Mouse (Mus musculus) embryo, embryonic 9.5 days (tissue): ENCODE measurements around the gene Madd.

Experiments used
- DNase-seq: peaks from one replicate; pipeline ENCODE4 v3.0.0-alpha.2; 2017; ENCODE audit errors: extremely low spot score

The Madd gene

GRCm38 (mm10) chr2:91183711-91184405, at the start of gene Madd:
TSS of gene Madd (minus strand) at chr2:91183837.
- no peak for DNase-seq

GRCm38 (mm10) chr2:91229735-91230134, 46.1 kb upstream of the Madd start:
- no peak for DNase-seq

- no peak for DNase-seq
These were observed 40.0 kb upstream of the Madd start for GRCm38 (mm10) chr2:91223614-91224013.

GRCm38 (mm10) chr2:91220501-91220900, 36.9 kb upstream of the Madd start:
- DNase-seq, result no peak

- no peak for DNase-seq
These were observed 33.4 kb upstream of the Madd start for GRCm38 (mm10) chr2:91217032-91217431.

GRCm38 (mm10) chr2:91213311-91213710, 29.7 kb upstream of the Madd start:
- DNase-seq, result no peak

GRCm38 (mm10) chr2:91206254-91206775, 22.7 kb upstream of the Madd start:
- DNase-seq, result no peak

- DNase-seq, result no peak
These were observed 19.5 kb upstream of the Madd start for GRCm38 (mm10) chr2:91202972-91203656.

GRCm38 (mm10) chr2:91202222-91202971, 18.8 kb upstream of the Madd start, which contains the start of the genes Nr1h3 and Acp2:
TSS of gene Nr1h3 (minus strand) at chr2:91202834.
TSS of gene Acp2 (plus strand) at chr2:91202885.
- DNase-seq, result peak; percentile 98

GRCm38 (mm10) chr2:91198888-91199287, 15.3 kb upstream of the Madd start:
- DNase-seq, result no peak

- DNase-seq, result no peak
These were observed 13.0 kb upstream of the Madd start for GRCm38 (mm10) chr2:91196577-91197001.

- DNase-seq, result peak; percentile 82
These were observed 11.1 kb upstream of the Madd start for GRCm38 (mm10) chr2:91194624-91195332.

- DNase-seq, result no peak
These were observed 6.9 kb upstream of the Madd start for GRCm38 (mm10) chr2:91190501-91190900.

GRCm38 (mm10) chr2:91187431-91187830, 3.8 kb upstream of the Madd start:
- DNase-seq, result no peak

GRCm38 (mm10) chr2:91186208-91186607, 2.6 kb upstream of the Madd start:
- DNase-seq, result no peak

- DNase-seq, result peak; percentile 97
These were observed 506 bp downstream of the Madd start for GRCm38 (mm10) chr2:91183148-91183513.

GRCm38 (mm10) chr2:91182405-91183147, 1.1 kb downstream of the Madd start:
- DNase-seq, result no peak

GRCm38 (mm10) chr2:91182016-91182404, 1.6 kb downstream of the Madd start:
- no peak for DNase-seq

- DNase-seq, result no peak
These were observed 2.9 kb downstream of the Madd start for GRCm38 (mm10) chr2:91180706-91181105.

GRCm38 (mm10) chr2:91179825-91180224, 3.8 kb downstream of the Madd start:
- DNase-seq, result no peak

- DNase-seq, result no peak
These were observed 7.4 kb downstream of the Madd start for GRCm38 (mm10) chr2:91176234-91176633.
